Mouse (Mus musculus) Patski (cell line): ENCODE data around the gene Pibf1. TPM values are rescaled to one million over a fixed set of nuclear protein-coding genes. Genes with fewer than 3 reads are reported as not detected.

Experiments
- ATAC-seq: fragments of 100-300 bp; one replicate; pipeline ENCODE4 v1.8.0; 2021
- CTCF ChIA-PET: fragments of 350-600 bp; sonication (Branson Sonifier 250); formaldehyde crosslinking; loops from one replicate; lab custom pipeline; 2022; ENCODE audit warnings: inconsistent platforms; lab: Charles Lee
- POLR2A ChIA-PET: fragments of 350-600 bp; sonication (Branson Sonifier 250); formaldehyde crosslinking; loops from one replicate; lab custom pipeline; 2022; ENCODE audit warnings: antibody characterized with exemption, inconsistent platforms; lab: Charles Lee
- DNase-seq: peaks from one replicate; pipeline ENCODE4 v3.0.0-alpha.2; 2011; ENCODE audit warnings: low read depth, low spot score
- H3K27me3 ChIP-seq: fragments of 371-371 bp; one replicate; pipeline ENCODE4 v1.5.1; 2021
- CTCF ChIP-seq: fragments of 100-300 bp; IDR thresholded peaks from one replicate; pipeline ENCODE4 v1.5.1; 2021
- in situ Hi-C: fragments of 300-500 bp; cut with MboI; formaldehyde crosslinking; loops from 3 replicates; pipeline ENCODE4 v1.11.1; 2018; ENCODE audit warnings: low pct_unique_long_range_greater_than_20kb, mixed read lengths
- polyA plus RNA-seq: library from polyadenylated mRNA; unstranded; gene quantifications from one replicate; pipeline ENCODE4 v1.2.3, GENCODE M21; 2021

Gene Pibf1
- polyA plus RNA-seq, 1 experiment from 2014 or later, result 12.2 TPM

DNA sequence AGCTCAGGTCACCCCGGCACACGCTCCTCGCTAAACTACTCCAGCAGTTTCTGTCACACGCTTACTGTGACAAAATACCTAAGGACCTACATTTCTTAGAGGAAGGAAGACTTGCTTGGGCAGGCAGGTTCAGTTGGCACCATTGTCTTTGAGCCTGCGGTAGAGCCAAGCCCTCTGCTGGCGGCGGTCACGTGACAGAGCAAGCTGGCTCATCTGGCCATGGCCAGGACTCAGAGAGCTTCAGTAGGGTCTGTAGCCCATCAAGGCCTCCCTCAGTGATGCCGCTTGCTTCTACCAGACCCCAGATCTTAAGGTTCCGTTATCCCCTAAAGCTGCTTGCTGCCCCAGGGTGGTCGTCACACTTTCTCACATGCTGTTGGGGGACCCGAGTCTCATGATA, 162.8 kb downstream of the Pibf1 start:
- POLR2A ChIA-PET, result interaction anchor here (0.6 kb wide), 1 partner anchor 536 kb away, joined by 4 read pairs; no protein-coding TSS in a partner anchor
- no peak for TF ChIP-seq CTCF
- no peaks in the 10 kb centered on the region for H3K27me3 ChIP-seq
- ATAC-seq, result no peak
- in situ Hi-C loops, result no loop called here
- no peak for DNase-seq
- CTCF ChIA-PET, result no interaction called here

DNA sequence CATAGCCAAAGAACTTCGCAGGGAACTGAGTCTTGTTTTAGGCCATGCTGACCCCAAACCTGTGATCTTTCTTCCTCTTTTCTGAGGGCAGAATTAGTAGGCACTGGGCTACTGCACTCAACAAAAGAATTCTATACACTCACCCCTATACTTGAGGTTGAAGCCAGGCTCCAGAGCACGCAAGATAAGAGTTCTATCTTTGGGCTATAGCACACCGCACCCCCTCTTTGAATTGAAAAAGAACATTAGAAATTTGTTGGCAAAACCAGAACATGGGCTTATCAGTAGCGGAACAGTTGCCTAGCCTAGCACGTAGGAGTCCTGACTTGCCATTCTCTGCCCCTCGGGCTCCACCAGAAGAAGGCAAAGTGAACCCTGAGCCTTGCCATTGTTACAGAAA, 164.6 kb downstream of the Pibf1 start:
- ChIA-PET CTCF (no interaction called here), POLR2A (no interaction called here)
- TF ChIP-seq CTCF, result no peak
- no peaks in the 10 kb centered on the region for H3K27me3 ChIP-seq
- no peak for DNase-seq
- no peak for ATAC-seq
- in situ Hi-C loops, result no loop called here

DNA sequence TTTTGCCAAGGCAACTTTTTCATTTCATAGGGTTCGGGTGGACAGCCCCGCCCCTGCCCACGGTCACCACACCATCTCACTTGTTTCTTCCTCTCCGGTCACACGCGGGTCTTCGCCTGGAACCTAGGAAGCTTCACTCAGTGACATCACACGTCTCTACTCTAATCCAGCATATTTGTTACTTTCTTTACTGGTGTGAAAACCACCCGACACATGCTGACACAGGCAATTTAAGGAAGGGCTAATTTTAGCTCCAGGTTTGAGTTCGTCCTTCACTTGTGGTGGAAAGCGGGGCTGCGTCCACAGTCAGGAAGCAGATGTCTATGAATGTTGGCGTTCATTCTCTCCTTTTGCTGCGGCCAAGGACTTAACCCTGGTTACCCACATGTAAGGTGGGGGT, 166.6 kb downstream of the Pibf1 start:
- no peak for ATAC-seq
- TF ChIP-seq CTCF, result no peak

DNA sequence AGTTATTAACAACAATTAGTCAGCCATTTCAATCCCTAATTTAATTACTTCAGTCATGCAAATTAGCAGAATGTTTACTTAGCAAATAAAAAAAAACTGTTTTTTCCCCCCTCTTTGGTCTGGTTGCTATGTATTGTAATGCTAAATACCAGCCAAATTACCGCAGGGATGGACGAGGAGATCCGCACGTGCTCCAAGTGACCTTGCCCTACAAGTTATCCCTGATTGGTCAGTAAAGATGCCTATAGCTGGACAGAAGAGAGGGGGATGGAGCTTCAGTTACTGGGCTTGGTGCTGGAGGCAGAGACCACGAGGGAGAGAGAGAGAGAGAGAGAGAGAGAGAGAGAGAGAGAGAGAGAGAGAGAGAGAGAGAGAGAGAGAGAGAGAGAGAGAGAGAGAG, 167.5 kb downstream of the Pibf1 start:
- no peak for ATAC-seq
- DNase-seq, result no peak
- in situ Hi-C loops, result no loop called here
- POLR2A ChIA-PET, result no interaction called here
- no peaks in the 10 kb centered on the region for H3K27me3 ChIP-seq
- CTCF ChIA-PET, result no interaction called here
- TF ChIP-seq CTCF, result no peak

More for the DNA sequence above, 166.6 kb downstream of the Pibf1 start:
- no peaks in the 10 kb centered on the region for H3K27me3 ChIP-seq
- in situ Hi-C loops, result no loop called here
- DNase-seq, result no peak
- ChIA-PET CTCF (no interaction called here), POLR2A (interaction anchor here (0.7 kb wide), 1 partner anchor 114 kb away, joined by 4 read pairs; no protein-coding TSS in a partner anchor)

DNA sequence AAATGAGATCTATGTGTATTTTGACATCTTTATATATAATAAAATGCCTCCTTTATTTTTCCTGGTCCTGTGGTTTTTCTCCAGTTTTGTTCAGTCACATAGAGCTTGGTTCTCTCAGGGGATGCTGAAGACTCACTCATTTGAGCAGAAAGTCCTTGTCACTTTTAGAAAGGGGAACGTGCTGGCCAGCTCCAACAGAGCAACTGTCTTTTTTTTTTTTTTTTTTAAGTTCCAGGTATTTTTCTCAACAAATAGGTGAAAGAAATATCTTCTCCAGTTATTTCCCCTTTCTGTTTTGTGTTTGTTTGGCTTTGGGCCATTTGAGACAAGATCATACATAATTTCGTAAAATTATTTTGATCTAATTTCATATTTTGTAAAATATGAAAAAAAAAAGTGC, 174.8 kb downstream of the Pibf1 start:
- ChIA-PET CTCF (no interaction called here), POLR2A (interaction anchor here (0.6 kb wide), 2 partner anchors 261 to 275 kb away, joined by 3 to 5 read pairs; no protein-coding TSS in a partner anchor)
- H3K27me3 ChIP-seq, result no peaks in the 10 kb centered on the region
- DNase-seq (no peak), ATAC-seq (no peak)
- TF ChIP-seq CTCF, result no peak
- in situ Hi-C loops, result no loop called here

DNA sequence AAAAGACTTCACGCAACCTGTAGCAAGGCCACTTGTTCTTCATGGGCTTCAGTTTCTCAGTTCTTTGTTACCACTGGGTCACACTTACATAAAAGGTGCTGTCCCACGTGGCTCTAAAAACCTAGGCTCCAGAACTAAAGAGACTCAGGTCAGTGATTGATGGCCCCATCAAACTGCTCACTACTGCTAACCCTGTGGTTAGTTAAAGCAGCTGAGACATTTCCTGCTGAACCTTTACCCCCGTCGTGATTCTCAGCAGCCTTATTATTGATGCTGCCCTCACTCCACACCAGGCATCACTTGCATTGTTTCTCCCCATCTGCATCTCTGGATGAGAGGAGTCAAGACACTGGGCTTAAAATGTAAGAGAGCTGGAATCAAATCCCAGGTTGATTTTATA, 176.6 kb downstream of the Pibf1 start:
- POLR2A ChIA-PET, result no interaction called here
- in situ Hi-C loops, result no loop called here
- ATAC-seq (no peak), DNase-seq (no peak)
- CTCF ChIA-PET, result no interaction called here
- H3K27me3 ChIP-seq, result no peaks in the 10 kb centered on the region
- TF ChIP-seq CTCF, result no peak

DNA sequence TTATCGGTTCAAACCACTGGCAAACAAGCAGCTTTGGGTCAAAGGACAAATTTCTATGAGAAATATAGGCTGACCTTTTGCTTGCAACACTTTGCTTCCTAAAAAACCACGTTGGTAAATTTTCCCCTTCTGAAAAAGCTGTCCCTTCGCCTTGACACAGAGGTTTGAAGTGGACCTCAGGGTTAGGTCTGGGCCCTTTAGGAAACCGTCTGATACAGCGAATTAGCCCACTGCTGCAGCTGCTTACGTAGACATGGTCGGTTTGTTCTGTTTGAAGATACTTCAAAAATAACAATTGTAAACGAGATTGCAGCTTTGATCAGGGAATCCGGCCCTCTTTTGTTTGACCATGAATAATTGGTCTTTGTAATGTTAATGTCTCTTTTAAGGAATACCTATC, 179.1 kb downstream of the Pibf1 start:
- CTCF ChIA-PET, result no interaction called here
- in situ Hi-C loops, result no loop called here
- ATAC-seq (no peak), DNase-seq (no peak)
- no peak for TF ChIP-seq CTCF
- no peaks in the 10 kb centered on the region for H3K27me3 ChIP-seq
- POLR2A ChIA-PET, result interaction anchor here (0.7 kb wide), 1 partner anchor 433 kb away, joined by 4 read pairs; no protein-coding TSS in a partner anchor

DNA sequence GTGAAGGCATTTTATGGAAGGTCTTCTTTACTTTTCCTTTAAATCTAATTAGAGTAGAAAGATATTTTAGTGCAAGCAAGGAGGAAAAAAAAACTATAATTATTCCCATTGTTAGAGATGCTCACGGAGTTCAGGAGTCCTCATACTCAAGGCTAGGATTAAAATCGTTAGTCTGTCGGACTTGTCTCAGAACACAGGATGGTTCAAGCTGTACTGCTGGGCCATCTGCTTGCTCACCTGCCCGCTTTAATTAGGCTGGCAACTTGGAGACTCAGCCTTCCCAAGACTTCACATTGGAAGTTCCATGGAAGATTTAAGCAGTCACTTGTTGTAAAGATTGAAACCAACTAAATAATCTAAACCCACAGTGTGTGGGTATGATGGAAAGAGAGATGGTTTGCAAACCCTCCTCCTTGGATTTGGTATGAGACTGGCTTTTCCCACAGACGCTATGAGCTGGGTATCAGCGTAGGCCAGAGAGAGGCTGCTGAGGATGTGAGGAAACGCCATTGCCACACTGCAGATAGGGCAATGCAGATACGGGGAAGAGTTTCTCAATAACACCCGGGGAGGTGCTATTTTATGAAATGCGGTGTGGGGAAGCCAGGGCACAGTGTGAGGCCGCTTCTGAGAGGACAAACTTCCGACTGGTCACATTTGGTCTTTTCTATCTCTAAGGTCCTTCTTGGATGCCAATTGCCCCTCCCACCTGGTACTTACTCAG, 179.7 kb downstream of the Pibf1 start:
- no peaks in the 10 kb centered on the region for H3K27me3 ChIP-seq
- CTCF ChIA-PET, result interaction anchor here (0.9 kb wide), 1 partner anchor 30 kb away, joined by 3 read pairs; no protein-coding TSS in a partner anchor
- in situ Hi-C loops, result no loop called here

DNA sequence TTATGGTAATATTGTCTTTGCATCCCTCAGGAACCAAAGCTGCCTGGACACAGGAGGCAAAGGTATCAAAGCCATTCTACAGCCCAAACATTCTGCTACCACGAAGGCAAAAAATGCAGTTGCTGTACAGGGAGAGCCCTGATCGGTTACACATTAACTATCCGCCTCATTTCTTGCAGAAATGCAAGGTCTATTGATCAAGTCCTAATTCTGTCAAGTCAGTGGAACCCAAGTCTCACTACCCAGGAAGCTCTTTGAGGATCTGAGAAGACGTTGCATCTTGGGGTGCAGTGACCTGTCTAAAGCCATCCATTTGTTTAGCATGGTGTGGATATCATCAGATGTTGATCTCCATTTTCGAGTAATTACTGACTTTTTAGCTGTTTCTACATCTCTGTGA, 181.2 kb downstream of the Pibf1 start:
- in situ Hi-C loops, result no loop called here
- no peak for ATAC-seq
- POLR2A ChIA-PET, result interaction anchor here (1.0 kb wide), 1 partner anchor 620 kb away, joined by 3 read pairs; no protein-coding TSS in a partner anchor
- DNase-seq, result no peak
- CTCF ChIA-PET, result no interaction called here
- TF ChIP-seq CTCF, result no peak
- H3K27me3 ChIP-seq, result no peaks in the 10 kb centered on the region

More for the DNA sequence above, 179.7 kb downstream of the Pibf1 start:
- TF ChIP-seq CTCF, result no peak
- POLR2A ChIA-PET, result interaction anchor here (0.6 kb wide), 1 partner anchor 36 kb away, joined by 6 read pairs; no protein-coding TSS in a partner anchor
- DNase-seq (no peak), ATAC-seq (no peak)

DNA sequence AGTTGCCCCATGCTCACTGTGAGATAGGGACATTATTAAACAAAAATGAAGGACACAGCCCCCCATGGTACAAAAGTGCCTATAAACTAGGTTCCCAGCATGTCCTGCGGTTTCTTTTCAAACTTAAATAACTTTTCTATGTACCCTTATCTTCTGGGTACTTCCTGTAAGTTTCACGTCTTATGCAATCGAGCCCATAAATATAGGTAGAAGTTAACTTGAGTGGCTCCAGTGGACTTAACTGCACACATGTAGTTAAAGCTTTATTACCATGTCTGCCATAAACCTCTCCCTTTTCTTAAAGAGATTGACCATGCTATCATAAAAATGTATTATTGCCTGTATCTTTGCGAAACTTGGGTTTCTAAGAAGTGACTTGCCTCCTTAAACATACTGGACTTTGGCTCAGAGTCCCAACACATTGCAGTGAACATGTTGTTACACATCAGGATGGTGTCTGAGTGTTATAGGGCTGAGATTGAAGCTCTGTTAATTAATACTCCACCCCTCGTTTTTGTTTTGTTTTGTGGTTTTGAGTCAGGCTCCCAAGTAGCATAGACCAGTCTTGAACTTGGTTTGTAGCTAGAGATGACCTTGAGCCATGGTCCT, 181.7 kb downstream of the Pibf1 start:
- TF ChIP-seq CTCF, result no peak
- DNase-seq (no peak), ATAC-seq (no peak)
- CTCF ChIA-PET, result no interaction called here
- in situ Hi-C loops, result no loop called here
- POLR2A ChIA-PET, result interaction anchor here (1.0 kb wide), 1 partner anchor 619 kb away, joined by 3 read pairs; no protein-coding TSS in a partner anchor
- H3K27me3 ChIP-seq, result no peaks in the 10 kb centered on the region

DNA sequence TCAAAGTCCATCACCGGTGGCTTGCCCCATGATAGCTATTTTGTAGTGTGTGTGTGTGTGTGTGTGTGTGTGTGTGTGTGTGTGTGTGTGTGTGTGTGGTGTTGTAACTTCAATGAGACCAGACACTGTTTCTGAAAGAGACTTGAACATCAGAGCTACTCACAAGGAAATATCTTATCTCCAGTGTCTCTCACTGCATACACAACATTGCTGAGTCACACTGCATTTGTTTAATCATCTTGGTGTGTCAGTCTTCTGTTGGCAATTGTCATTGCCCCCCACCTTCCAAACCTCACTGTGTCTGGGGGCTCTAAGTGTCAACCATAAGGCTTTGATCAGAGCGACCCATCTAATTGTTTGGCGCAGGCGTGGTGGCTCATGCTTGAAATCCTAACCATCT, 186.3 kb downstream of the Pibf1 start:
- no peak for DNase-seq
- ChIA-PET POLR2A (interaction anchor here (0.6 kb wide), 1 partner anchor 1173 kb away, joined by 4 read pairs; no protein-coding TSS in a partner anchor), CTCF (no interaction called here)
- in situ Hi-C loops, result no loop called here
- no peaks in the 10 kb centered on the region for H3K27me3 ChIP-seq
- TF ChIP-seq CTCF, result no peak
- no peak for ATAC-seq
